Mouse (Mus musculus) erythroblast, embryonic 14.5 days (primary cell): ENCODE results near the gene Gm5426.

ENCODE experiments used
- GATA1 ChIP-seq: IDR thresholded peaks from 2 replicates; pipeline ENCODE4 v1.6.1; 2012; ENCODE audit warnings: low read length, inconsistent platforms, mixed read lengths
- TAL1 ChIP-seq: IDR thresholded peaks from 3 replicates; pipeline ENCODE4 v1.6.1; 2012; ENCODE audit warnings: low read length, inconsistent platforms, mixed read lengths

- no peak for TF ChIP-seq GATA1
- no peak for TF ChIP-seq TAL1
These were observed 12.1 kb upstream of the Gm5426 start for GRCm38 (mm10) chr10:96124290-96124689.
